15 mouse cellular contexts compared by ENCODE assay signal in the genomic region with DNA sequence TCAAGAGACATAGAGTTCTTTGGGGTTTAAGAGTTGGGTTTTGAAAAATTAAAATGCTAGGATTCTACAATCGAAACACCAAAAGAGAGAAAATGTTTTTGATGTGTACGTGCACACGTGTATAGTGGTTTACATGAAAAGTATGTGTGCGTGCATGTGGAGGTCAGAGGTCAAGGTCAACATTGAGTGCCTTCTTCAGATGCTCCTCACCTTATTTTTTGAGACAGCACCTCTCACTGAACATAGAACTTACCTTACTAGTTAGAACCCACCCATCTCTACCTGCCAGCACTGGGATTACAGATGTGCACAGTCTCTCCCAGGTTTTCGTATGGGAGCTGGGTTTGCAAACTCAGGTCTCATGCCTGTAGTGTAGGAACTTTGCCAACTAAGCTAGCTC.
"Had no signal": no experiment of that assay in that cellular context is flagged by ENCODE, and none has a peak within 500 bp of the region (broad histone marks: within the 10 kb centered on the region; RNA-seq: fewer than 3 reads in every experiment).

No protein-coding gene starts in this region.

- H3K4me3 ChIP-seq: neural tube, embryonic 15.5 days; stomach, embryonic 15.5 days had no signal

- H3K9ac ChIP-seq: neural tube, embryonic 15.5 days; stomach, embryonic 15.5 days had no signal

- H3K27me3 ChIP-seq: neural tube, embryonic 15.5 days; stomach, embryonic 15.5 days had no signal

- H3K4me2 ChIP-seq: neural tube, embryonic 15.5 days; stomach, embryonic 15.5 days had no signal

- DNase-seq: retina, postnatal 1 day; right cerebral cortex, adult 18-20 months; right cerebral cortex, postnatal 14 days; right cerebral cortex, postnatal 25 days; right cerebral cortex, postnatal 4 days; spleen, adult 18-20 months; thymus, adult 18-20 months; thymus, adult 2 months; thymus, postnatal 14 days; thymus, postnatal 25 days; thymus, postnatal 36 days; thymus, postnatal 4 days had no signal

- H3K4me1 ChIP-seq: stomach, embryonic 15.5 days had no signal

- H3K27ac ChIP-seq: neural tube, embryonic 15.5 days; stomach, embryonic 15.5 days; stomach, postnatal 0 days had no signal

- H3K9me3 ChIP-seq: neural tube, embryonic 15.5 days; stomach, embryonic 15.5 days had no signal

- H3K36me3 ChIP-seq: neural tube, embryonic 15.5 days; stomach, embryonic 15.5 days had no signal
